Mouse (Mus musculus): Measurements from ENCODE around the gene Zfyve19. TPM values are rescaled to one million over a fixed set of nuclear protein-coding genes. Genes with fewer than 3 reads are reported as not detected.

Gene Zfyve19
- polyA plus RNA-seq (2015; fragmentation: Nextera tagmentation; extraction: Ambion mirVana): 29.5 and 35.0 TPM in 2 replicates

- Histone ChIP-seq H3K9ac (peak within 1 kb of the TSS; percentile 90), H3K36me3 (peaks cover 33% of the 10 kb centered on the region), H3K4me1 (peaks cover 18% of the 10 kb centered on the region), H3K4me3 (peak within 1 kb of the TSS; percentile 85), H3K4me2 (peak within 1 kb of the TSS; percentile 81), H3K27ac (replicated peaks) (peak within 1 kb of the TSS; percentile 91), H3K27me3 (replicated peaks) (no peaks in the 10 kb centered on the region), H3K9me3 (no peaks in the 10 kb centered on the region)
- under 1% methylated on average over 51 of the region's 51 CpGs for WGBS
- ATAC-seq (ENCODE audit: extremely low read depth, insufficient number of reproducible peaks, low FRiP score, low TSS enrichment): peak; percentile 94
Measured at GRCm38 (mm10) chr2:119208344-119209175, at the start of gene Zfyve19, which contains the start of gene Dnajc17. Gene Zfyve19, plus strand, starts transcription at chr2:119208617. Gene Dnajc17, minus strand, starts transcription at chr2:119208795.

GRCm38 (mm10) chr2:119161247-119161646 is 47.2 kb upstream of the Zfyve19 start:
- Histone ChIP-seq H3K4me1 (peaks cover 15% of the 10 kb centered on the region), H3K9ac (peak overlapping the region; percentile 44), H3K27me3 (replicated peaks) (peaks cover 31% of the 10 kb centered on the region), H3K4me2 (no peak overlapping the region), H3K36me3 (no peaks in the 10 kb centered on the region), H3K4me3 (no peak overlapping the region), H3K9me3 (no peaks in the 10 kb centered on the region), H3K27ac (replicated peaks) (peak overlapping the region; percentile 46)
- WGBS: 16% methylated on average over 2 of the region's 2 CpGs
- ATAC-seq (ENCODE audit: extremely low read depth, insufficient number of reproducible peaks, low FRiP score, low TSS enrichment): no peak

- H3K4me3 ChIP-seq: no peak overlapping the region
- H3K4me2 ChIP-seq: no peak overlapping the region
- no peaks in the 10 kb centered on the region for H3K9me3 ChIP-seq
- H3K36me3 ChIP-seq: no peaks in the 10 kb centered on the region
- WGBS: 71% methylated on average over 3 of the region's 3 CpGs
- H3K27me3 ChIP-seq (replicated peaks): peaks cover 47% of the 10 kb centered on the region
- no peak for ATAC-seq (ENCODE audit: extremely low read depth, insufficient number of reproducible peaks, low FRiP score, low TSS enrichment)
- peaks cover 24% of the 10 kb centered on the region for H3K4me1 ChIP-seq
- no peak overlapping the region for H3K9ac ChIP-seq
- no peak overlapping the region for H3K27ac ChIP-seq (replicated peaks)
Measured at GRCm38 (mm10) chr2:119163135-119163534, 45.3 kb upstream of the Zfyve19 start.

- no peaks in the 10 kb centered on the region for H3K9me3 ChIP-seq
- peaks cover 56% of the 10 kb centered on the region for H3K27me3 ChIP-seq (replicated peaks)
- H3K4me2 ChIP-seq: no peak overlapping the region
- ATAC-seq (ENCODE audit: extremely low read depth, insufficient number of reproducible peaks, low FRiP score, low TSS enrichment): no peak
- H3K4me3 ChIP-seq: no peak overlapping the region
- H3K27ac ChIP-seq (replicated peaks): no peak overlapping the region
- peaks cover 25% of the 10 kb centered on the region for H3K4me1 ChIP-seq
- no peaks in the 10 kb centered on the region for H3K36me3 ChIP-seq
- 82% methylated on average over 4 of the region's 4 CpGs for WGBS
- H3K9ac ChIP-seq: no peak overlapping the region
Measured at GRCm38 (mm10) chr2:119163999-119164398, 44.4 kb upstream of the Zfyve19 start.

- Histone ChIP-seq H3K27ac (replicated peaks) (no peak overlapping the region), H3K9ac (no peak overlapping the region), H3K4me2 (no peak overlapping the region), H3K9me3 (no peaks in the 10 kb centered on the region), H3K27me3 (replicated peaks) (peaks cover 66% of the 10 kb centered on the region), H3K4me3 (no peak overlapping the region), H3K4me1 (peaks cover 25% of the 10 kb centered on the region), H3K36me3 (no peaks in the 10 kb centered on the region)
- ATAC-seq (ENCODE audit: extremely low read depth, insufficient number of reproducible peaks, low FRiP score, low TSS enrichment): no peak
Measured at GRCm38 (mm10) chr2:119165401-119165800, 43.0 kb upstream of the Zfyve19 start.

GRCm38 (mm10) chr2:119166901-119167865 is 41.2 kb upstream of the Zfyve19 start, which contains the start of gene Gchfr:
Gene Gchfr, plus strand, starts transcription at chr2:119167773.
- H3K4me1 ChIP-seq: peaks cover 24% of the 10 kb centered on the region
- no peak within 1 kb of the TSS for H3K27ac ChIP-seq (replicated peaks)
- peak within 1 kb of the TSS; percentile 65 for H3K4me3 ChIP-seq
- 0 out of 2 replicates have a peak, but pooled peaks cover 4% of the 10 kb centered on the region for H3K36me3 ChIP-seq
- peak; percentile 55 for ATAC-seq (ENCODE audit: extremely low read depth, insufficient number of reproducible peaks, low FRiP score, low TSS enrichment)
- peak within 1 kb of the TSS; percentile 98 for H3K4me2 ChIP-seq
- no peaks in the 10 kb centered on the region for H3K9me3 ChIP-seq
- WGBS: under 1% methylated on average over 60 of the region's 60 CpGs
- H3K27me3 ChIP-seq (replicated peaks): peaks cover 66% of the 10 kb centered on the region
- peak within 1 kb of the TSS; percentile 80 for H3K9ac ChIP-seq

- no peak for ATAC-seq (ENCODE audit: extremely low read depth, insufficient number of reproducible peaks, low FRiP score, low TSS enrichment)
- H3K4me3 ChIP-seq: peak overlapping the region; percentile 65
- H3K9me3 ChIP-seq: no peaks in the 10 kb centered on the region
- H3K27ac ChIP-seq (replicated peaks): no peak overlapping the region
- 0 out of 2 replicates have a peak, but pooled peaks cover 4% of the 10 kb centered on the region for H3K36me3 ChIP-seq
- H3K27me3 ChIP-seq (replicated peaks): peaks cover 66% of the 10 kb centered on the region
- H3K9ac ChIP-seq: peak overlapping the region; percentile 80
- 3% methylated on average over 26 of the region's 26 CpGs for WGBS
- peak overlapping the region; percentile 98 for H3K4me2 ChIP-seq
- peaks cover 31% of the 10 kb centered on the region for H3K4me1 ChIP-seq
Measured at GRCm38 (mm10) chr2:119167866-119168256, 40.6 kb upstream of the Zfyve19 start.

GRCm38 (mm10) chr2:119170282-119170681 is 38.1 kb upstream of the Zfyve19 start:
- H3K27ac ChIP-seq (replicated peaks): no peak overlapping the region
- 0 out of 2 replicates have a peak, but pooled peaks cover 4% of the 10 kb centered on the region for H3K36me3 ChIP-seq
- no peak overlapping the region for H3K4me3 ChIP-seq
- H3K9me3 ChIP-seq: no peaks in the 10 kb centered on the region
- 72% methylated on average over 2 of the region's 2 CpGs for WGBS
- no peak overlapping the region for H3K9ac ChIP-seq
- peaks cover 48% of the 10 kb centered on the region for H3K27me3 ChIP-seq (replicated peaks)
- H3K4me1 ChIP-seq: peaks cover 49% of the 10 kb centered on the region
- ATAC-seq (ENCODE audit: extremely low read depth, insufficient number of reproducible peaks, low FRiP score, low TSS enrichment): no peak
- H3K4me2 ChIP-seq: no peak overlapping the region

GRCm38 (mm10) chr2:119171574-119171973 is 36.8 kb upstream of the Zfyve19 start:
- H3K36me3 ChIP-seq: 0 out of 2 replicates have a peak, but pooled peaks cover 4% of the 10 kb centered on the region
- peaks cover 47% of the 10 kb centered on the region for H3K4me1 ChIP-seq
- 36% methylated on average over 8 of the region's 8 CpGs for whole genome bisulfite sequencing
- H3K9me3 ChIP-seq: no peaks in the 10 kb centered on the region
- peaks cover 35% of the 10 kb centered on the region for H3K27me3 ChIP-seq (replicated peaks)
- no peak for ATAC-seq (ENCODE audit: extremely low read depth, insufficient number of reproducible peaks, low FRiP score, low TSS enrichment)
- no peak overlapping the region for H3K4me3 ChIP-seq
- H3K9ac ChIP-seq: peak overlapping the region; percentile 33; the same call in 1 of the 2 replicates
- H3K27ac ChIP-seq (replicated peaks): no peak overlapping the region
- no peak overlapping the region for H3K4me2 ChIP-seq

- 82% methylated on average over 7 of the region's 7 CpGs for WGBS
- Histone ChIP-seq H3K4me2 (peak overlapping the region; percentile 56), H3K4me3 (no peak overlapping the region), H3K9ac (peak overlapping the region; percentile 71; the same call in 1 of the 2 replicates), H3K36me3 (0 out of 2 replicates have a peak, but pooled peaks cover 12% of the 10 kb centered on the region), H3K9me3 (no peaks in the 10 kb centered on the region), H3K27me3 (replicated peaks) (peaks cover 28% of the 10 kb centered on the region), H3K4me1 (peaks cover 40% of the 10 kb centered on the region), H3K27ac (replicated peaks) (peak overlapping the region; percentile 49)
- ATAC-seq (ENCODE audit: extremely low read depth, insufficient number of reproducible peaks, low FRiP score, low TSS enrichment): no peak
Measured at GRCm38 (mm10) chr2:119172446-119172845, 36.0 kb upstream of the Zfyve19 start.
